Mouse (Mus musculus) C2C12 (cell line): Measurements from ENCODE around the gene Rsu1.

Experiments
- CEBPB ChIP-seq: IDR thresholded peaks from one replicate; pipeline ENCODE4 v1.6.1; 2011; ENCODE audit warnings: low read depth, mild to moderate bottlenecking, control low read depth, moderate library complexity
- CTCF ChIP-seq: IDR thresholded peaks from one replicate; pipeline ENCODE4 v1.5.1; 2011; ENCODE audit not compliant: control insufficient read depth, insufficient read depth, insufficient read length
- MAX ChIP-seq: IDR thresholded peaks from one replicate; pipeline ENCODE4 v1.6.1; 2011; ENCODE audit warnings: mild to moderate bottlenecking, control low read depth
- MYOD1 ChIP-seq: IDR thresholded peaks from one replicate; pipeline ENCODE4 v1.6.1; 2011; ENCODE audit warnings: low read depth; ENCODE audit not compliant: control insufficient read depth, insufficient read length
- USF1 ChIP-seq: IDR thresholded peaks from one replicate; pipeline ENCODE4 v1.6.1; 2011; ENCODE audit warnings: low read depth, mild to moderate bottlenecking, control low read depth, moderate library complexity

GRCm38 (mm10) chr2:13093570-13093969 lies 177.6 kb downstream of the Rsu1 start:
- TF ChIP-seq CTCF (no peak), MAX (no peak), USF1 (no peak), CEBPB (no peak), MYOD1 (no peak)
